ENCODE assay signal across 12 mouse cellular contexts in the genomic region with DNA sequence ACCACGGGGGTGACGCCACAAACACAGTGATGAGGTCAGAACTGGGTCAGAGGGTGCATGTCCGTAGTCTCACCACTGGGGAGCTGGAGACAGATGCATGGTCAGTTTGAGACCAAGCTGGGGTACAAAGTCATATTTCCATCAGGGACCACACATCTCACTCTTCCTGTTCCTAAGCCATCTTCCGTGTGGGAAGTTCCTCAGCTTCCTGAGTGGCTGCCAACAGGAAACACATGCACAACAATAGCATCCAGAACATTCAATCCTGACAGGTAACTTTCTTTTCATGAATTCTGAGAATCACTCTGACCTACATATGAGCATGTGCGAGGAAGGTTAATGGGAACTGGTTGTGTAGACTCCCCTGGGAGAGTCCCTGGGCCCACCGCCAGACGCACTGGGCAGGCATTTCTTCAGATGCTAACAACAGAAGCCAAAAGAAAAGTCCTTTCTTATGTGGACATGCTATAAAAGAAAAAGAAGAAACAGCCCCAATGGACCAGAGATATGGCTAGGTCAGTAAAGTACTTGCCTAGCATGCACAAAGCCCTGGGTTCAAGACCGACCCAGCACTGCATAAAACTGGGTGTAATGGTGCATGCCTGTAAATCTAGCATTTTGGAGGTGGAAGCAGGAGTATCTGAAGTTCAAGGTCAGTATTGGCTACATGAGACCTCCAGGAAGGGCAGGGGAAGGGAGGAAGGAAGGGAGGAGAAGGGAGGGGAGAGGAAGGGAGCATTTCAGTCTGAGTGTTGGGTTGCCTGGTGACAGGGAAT.
DNase-seq lines count a peak whose midpoint lies in the region; ATAC-seq lines count a peak whose summit lies in the region.
"Had no signal": no experiment of that assay in that cellular context is flagged by ENCODE, and none has a peak within 500 bp of the region (broad histone marks: within the 10 kb centered on the region; RNA-seq: fewer than 3 reads in every experiment).

No protein-coding gene starts in this region.

- H3K4me3 ChIP-seq in kidney, embryonic 16.5 days (ENCODE audit: low read length), result no peak overlapping the region
- H3K4me3 ChIP-seq: left cerebral cortex, adult 2 months; neural tube, embryonic 15.5 days had no signal

- no peak overlapping the region for H3K4me2 ChIP-seq in kidney, embryonic 16.5 days (replicated peaks; ENCODE audit: low read depth, low read length)
- H3K4me2 ChIP-seq: neural tube, embryonic 15.5 days had no signal

- no peaks in the 10 kb centered on the region for H3K36me3 ChIP-seq in kidney, embryonic 16.5 days (ENCODE audit: insufficient read depth, low read length)
- H3K36me3 ChIP-seq: G1E; neural tube, embryonic 15.5 days had no signal

- 72% methylated on average over 8 of the region's 8 CpGs for WGBS in kidney, embryonic 16.5 days

- no peaks in the 10 kb centered on the region for H3K27me3 ChIP-seq in kidney, embryonic 16.5 days (ENCODE audit: insufficient read depth, low read length)
- H3K27me3 ChIP-seq: neural tube, embryonic 15.5 days had no signal

- H3K9me3 ChIP-seq in kidney, embryonic 16.5 days (ENCODE audit: low read length), result no peaks in the 10 kb centered on the region
- H3K9me3 ChIP-seq: neural tube, embryonic 15.5 days had no signal

- H3K27ac ChIP-seq in kidney, embryonic 16.5 days (ENCODE audit: low read length), result peak overlapping the region; percentile 23; the same call in 1 of the 2 replicates
- H3K27ac ChIP-seq: left cerebral cortex, adult 2 months; neural tube, embryonic 15.5 days had no signal

- DNase-seq in urinary bladder, postnatal 25 days (ENCODE audit: low spot score), result peak; percentile 26
- no peak for DNase-seq in urinary bladder, adult 18-20 months (ENCODE audit: low spot score in 2 of 2)
- peak; percentile 77 to 78 for DNase-seq in gastrocnemius, postnatal 36 days
- DNase-seq in testis, postnatal 10 days (ENCODE audit: low spot score), result peak; percentile 73
- no peak for DNase-seq in layer of hippocampus, adult 8-10 months (ENCODE audit: low spot score in 2 of 2)
- DNase-seq in embryo, embryonic 9.5 days (ENCODE audit: extremely low spot score), result no peak
- DNase-seq: thymus, adult 18-20 months had no signal

- intact Hi-C loops in gastrocnemius, postnatal 36 days (cut with DNase I), result no loop called here

- H3K9ac ChIP-seq in kidney, embryonic 16.5 days (replicated peaks; ENCODE audit: low read length), result no peak overlapping the region
- H3K9ac ChIP-seq: neural tube, embryonic 15.5 days had no signal

- H3K4me1 ChIP-seq in kidney, embryonic 16.5 days (ENCODE audit: insufficient read depth, low read length), result peaks cover 9% of the 10 kb centered on the region; the same call in 1 of the 2 replicates

- ATAC-seq in kidney, embryonic 16.5 days (ENCODE audit: low FRiP score, low TSS enrichment), result peak; percentile 61; the same call in 1 of the 2 replicates
- no peak for ATAC-seq in erythroblast, adult 5-6 weeks (replicated peaks; ENCODE audit: low FRiP score, poor library complexity, severe bottlenecking)

Comparison
In these comparisons a context has a peak if more than half of its experiments do, and no peak if none do; other contexts are left out.
1. DNase-seq: peak in urinary bladder, postnatal 25 days (single experiment), gastrocnemius, postnatal 36 days (2 of 2) and testis, postnatal 10 days (single experiment); none in urinary bladder, adult 18-20 months (0 of 2), layer of hippocampus, adult 8-10 months (0 of 2) and embryo, embryonic 9.5 days (single experiment).